Mouse (Mus musculus) urinary bladder, postnatal 0 days (tissue): ENCODE measurements around the gene 4930558C23Rik. TPM values are rescaled to one million over a fixed set of nuclear protein-coding genes. Genes with fewer than 3 reads are reported as not detected.

Experiments used
- polyA plus RNA-seq: library from polyadenylated mRNA; unstranded; fragments of >200 nt; fragmentation: Nextera tagmentation; extraction: Ambion mirVana; gene quantifications from 2 replicates; pipeline ENCODE4 v1.2.1, GENCODE M21; 2015

4930558C23Rik gene
- polyA plus RNA-seq = not detected in 2 replicates

GRCm38 (mm10) chr3:95402741-95403140, at the start of gene 4930558C23Rik:
TSS of gene 4930558C23Rik (minus strand) at chr3:95402841.

GRCm38 (mm10) chr3:95434136-95434982, 31.7 kb upstream of the 4930558C23Rik start, which contains the start of gene Arnt:
TSS of gene Arnt (plus strand) at chr3:95434388.

GRCm38 (mm10) chr3:95356701-95357449, 45.8 kb downstream of the 4930558C23Rik start, which contains the start of gene Setdb1:
TSS of gene Setdb1 (minus strand) at chr3:95357202.

Other genes with a start within 250 kb of the 4930558C23Rik start
- gene Sema6c, start 242.4 kb downstream of the 4930558C23Rik start, polyA plus RNA-seq = 0.99 and 1.9 TPM in 2 replicates
- 3.8 and 4.0 TPM in 2 replicates for gene Gabpb2, start 184.9 kb downstream of the 4930558C23Rik start, polyA plus RNA-seq
- gene Cdc42se1, start 174.1 kb downstream of the 4930558C23Rik start, polyA plus RNA-seq = 66.3 and 71.6 TPM in 2 replicates
- gene Mllt11, start 170.7 kb downstream of the 4930558C23Rik start, polyA plus RNA-seq = 4.9 and 5.8 TPM in 2 replicates
- gene Gm128, start 161.2 kb downstream of the 4930558C23Rik start, polyA plus RNA-seq = 0.28 and 0.31 TPM in 2 replicates
- 5.2 and 6.8 TPM in 2 replicates for gene Bnipl, start 151.6 kb downstream of the 4930558C23Rik start, polyA plus RNA-seq
- gene Mindy1, start 121.5 kb downstream of the 4930558C23Rik start, polyA plus RNA-seq = 42.4 and 43.8 TPM in 2 replicates
- gene Prune1, start 120.8 kb downstream of the 4930558C23Rik start, polyA plus RNA-seq = 13.8 and 14.0 TPM in 2 replicates
- 6.6 and 9.3 TPM in 2 replicates for gene Anxa9, start 95.7 kb downstream of the 4930558C23Rik start, polyA plus RNA-seq
- gene Cers2, start 88.0 kb downstream of the 4930558C23Rik start, polyA plus RNA-seq = 108 and 111 TPM in 2 replicates
- gene Setdb1, start 45.6 kb downstream of the 4930558C23Rik start, polyA plus RNA-seq = 11.0 and 12.2 TPM in 2 replicates
- gene Arnt, start 31.5 kb upstream of the 4930558C23Rik start, polyA plus RNA-seq = 21.4 and 25.2 TPM in 2 replicates
- gene Ctsk, start 96.4 kb upstream of the 4930558C23Rik start, polyA plus RNA-seq = 25.5 and 34.7 TPM in 2 replicates
- 37.9 and 134 TPM in 2 replicates for gene Ctss, start 123.9 kb upstream of the 4930558C23Rik start, polyA plus RNA-seq
- gene Hormad1, start 156.8 kb upstream of the 4930558C23Rik start, polyA plus RNA-seq = not detected in 2 replicates
- gene Golph3l, start 186.1 kb upstream of the 4930558C23Rik start, polyA plus RNA-seq = 18.9 and 19.6 TPM in 2 replicates
- gene Ensa, start 222.2 kb upstream of the 4930558C23Rik start, polyA plus RNA-seq = 52.4 and 53.0 TPM in 2 replicates